Mouse (Mus musculus): Measurements from ENCODE around the gene Myo15b. TPM values are rescaled to one million over a fixed set of nuclear protein-coding genes. Genes with fewer than 3 reads are reported as not detected.

Gene Myo15b
- total RNA-seq, 2 experiments from 2014 or later = not detected

GRCm38 (mm10) chr11:115899486-115900266, 41.5 kb downstream of the Myo15b start, which contains the start of gene Smim5:
Gene Smim5, plus strand, starts transcription at chr11:115899966.
- peak; percentile 51 for ATAC-seq (replicated peaks; ENCODE audit: low FRiP score, poor library complexity, severe bottlenecking)

GRCm38 (mm10) chr11:115900561-115901337, 42.5 kb downstream of the Myo15b start:
- ATAC-seq (replicated peaks; ENCODE audit: low FRiP score, poor library complexity, severe bottlenecking) = 0 out of 2 replicates have a peak, but pooled peaks have one; percentile 2

GRCm38 (mm10) chr11:115901338-115902161, 43.3 kb downstream of the Myo15b start:
- peak; percentile 39 for ATAC-seq (replicated peaks; ENCODE audit: low FRiP score, poor library complexity, severe bottlenecking)

GRCm38 (mm10) chr11:115902177-115902576, 44.0 kb downstream of the Myo15b start:
- no peak for ATAC-seq (replicated peaks; ENCODE audit: low FRiP score, poor library complexity, severe bottlenecking)

- no peak for ATAC-seq (replicated peaks; ENCODE audit: low FRiP score, poor library complexity, severe bottlenecking)
Observed at GRCm38 (mm10) chr11:115902831-115903230, 44.6 kb downstream of the Myo15b start.

GRCm38 (mm10) chr11:115903384-115904230, 45.4 kb downstream of the Myo15b start:
- peak; percentile 65 for ATAC-seq (replicated peaks; ENCODE audit: low FRiP score, poor library complexity, severe bottlenecking)

- ATAC-seq (replicated peaks; ENCODE audit: low FRiP score, poor library complexity, severe bottlenecking) = no peak
Observed at GRCm38 (mm10) chr11:115904231-115904955, 46.2 kb downstream of the Myo15b start.

- ATAC-seq (replicated peaks; ENCODE audit: low FRiP score, poor library complexity, severe bottlenecking) = no peak
Observed at GRCm38 (mm10) chr11:115904956-115905790, 47.0 kb downstream of the Myo15b start.

- no peak for ATAC-seq (replicated peaks; ENCODE audit: low FRiP score, poor library complexity, severe bottlenecking)
Observed at GRCm38 (mm10) chr11:115906116-115906515, 47.9 kb downstream of the Myo15b start.

GRCm38 (mm10) chr11:115906521-115906920, 48.3 kb downstream of the Myo15b start:
- ATAC-seq (replicated peaks; ENCODE audit: low FRiP score, poor library complexity, severe bottlenecking) = no peak

- peak; percentile 82 for ATAC-seq (replicated peaks; ENCODE audit: low FRiP score, poor library complexity, severe bottlenecking)
Observed at GRCm38 (mm10) chr11:115911134-115911561, 52.9 kb downstream of the Myo15b start.

GRCm38 (mm10) chr11:115911632-115912376, 53.6 kb downstream of the Myo15b start, which contains the start of gene Smim6:
Gene Smim6, plus strand, starts transcription at chr11:115912017.
- peak; percentile 67 for ATAC-seq (replicated peaks; ENCODE audit: low FRiP score, poor library complexity, severe bottlenecking)

- no peak for ATAC-seq (replicated peaks; ENCODE audit: low FRiP score, poor library complexity, severe bottlenecking)
Observed at GRCm38 (mm10) chr11:115916579-115916978, 58.4 kb downstream of the Myo15b start.

GRCm38 (mm10) chr11:115918637-115919036, 60.4 kb downstream of the Myo15b start:
- ATAC-seq (replicated peaks; ENCODE audit: low FRiP score, poor library complexity, severe bottlenecking) = no peak

- no peak for ATAC-seq (replicated peaks; ENCODE audit: low FRiP score, poor library complexity, severe bottlenecking)
Observed at GRCm38 (mm10) chr11:115919073-115919472, 60.9 kb downstream of the Myo15b start.

GRCm38 (mm10) chr11:115920110-115920818, 62.1 kb downstream of the Myo15b start:
- ATAC-seq (replicated peaks; ENCODE audit: low FRiP score, poor library complexity, severe bottlenecking) = peak; percentile 91

All from erythroid progenitor cell, adult 5-6 weeks (primary cell).